Mouse (Mus musculus) lung, postnatal 0 days (tissue): ENCODE results near the gene Dlg3.

ENCODE experiments used
- CTCF ChIP-seq: IDR thresholded peaks from 2 replicates; pipeline ENCODE4 v1.5.1; 2016; ENCODE audit warnings: antibody characterized with exemption, mild to moderate bottlenecking
- EP300 ChIP-seq: IDR thresholded peaks from 2 replicates; pipeline ENCODE4 v1.6.1; 2016; ENCODE audit warnings: antibody characterized with exemption, mild to moderate bottlenecking, control low read depth

GRCm38 (mm10) chrX:100797851-100798527, 30.5 kb downstream of the Dlg3 start:
- TF ChIP-seq CTCF = no peak
- no peak for TF ChIP-seq EP300
